Mouse (Mus musculus) limb, embryonic 13.5 days (tissue): ENCODE measurements around the gene Mchr1. TPM values are rescaled to one million over a fixed set of nuclear protein-coding genes. Genes with fewer than 3 reads are reported as not detected.
"Not testable (repeated sequence)": the region's sequence is repeated elsewhere in the genome, so short reads cannot be mapped to it uniquely, and the experiment has no call there.

Experiments
- ATAC-seq: fragments of 200-750 bp; cut with Nextera tagmentation; 2 replicates; pipeline ENCODE4 v1.8.0; 2017; ENCODE audit warnings: low read depth, moderate number of reproducible peaks, moderate TSS enrichment; ENCODE audit not compliant: low FRiP score
- H3K27ac ChIP-seq: fragments of 300-500 bp; sonication (generic); 2 replicates; pipeline ENCODE4 v1.5.1; 2015; ENCODE audit warnings: inconsistent platforms, mild to moderate bottlenecking, moderate library complexity
- H3K27me3 ChIP-seq: fragments of 300-500 bp; sonication (generic); 2 replicates; pipeline ENCODE4 v1.6.1; 2015; ENCODE audit warnings: mild to moderate bottlenecking, inconsistent platforms
- H3K36me3 ChIP-seq: fragments of 300-500 bp; sonication (generic); 2 replicates; pipeline ENCODE4 v1.6.1; 2015; ENCODE audit warnings: inconsistent platforms, mild to moderate bottlenecking, moderate library complexity
- H3K4me1 ChIP-seq: fragments of 300-500 bp; sonication (generic); 2 replicates; pipeline ENCODE4 v1.6.1; 2015; ENCODE audit warnings: inconsistent platforms
- H3K4me2 ChIP-seq: fragments of 300-500 bp; sonication (generic); replicated peaks from 2 replicates; pipeline ENCODE4 v1.6.1; 2015; ENCODE audit warnings: inconsistent platforms, mild to moderate bottlenecking, moderate library complexity
- H3K4me3 ChIP-seq: fragments of 300-500 bp; sonication (generic); 2 replicates; pipeline ENCODE4 v1.5.1; 2015; ENCODE audit warnings: moderate library complexity, mild to moderate bottlenecking, inconsistent platforms
- H3K9ac ChIP-seq: fragments of 300-500 bp; sonication (generic); 2 replicates; pipeline ENCODE4 v1.6.1; 2015; ENCODE audit warnings: mild to moderate bottlenecking, inconsistent platforms
- H3K9me3 ChIP-seq: fragments of 300-500 bp; sonication (generic); 2 replicates; pipeline ENCODE4 v1.6.1; 2016; ENCODE audit warnings: inconsistent platforms
- WGBS: fragments of 180-500 bp; shearing (Covaris S2); methylation state at CpG from one replicate; pipeline ENCODE4 v1.1.7; 2015; 5-methylcytosine and 5-hydroxymethylcytosine counted together
- polyA plus RNA-seq: library from polyadenylated mRNA; unstranded; fragments of >200 nt; fragmentation: Nextera tagmentation; extraction: Ambion mirVana; gene quantifications from 2 replicates; pipeline ENCODE4 v1.2.1, GENCODE M21; 2015

The Mchr1 gene
- polyA plus RNA-seq, 1 experiment from 2014 or later = 1.2 TPM

- no peaks in the 10 kb centered on the region for H3K36me3 ChIP-seq
- peaks cover 4% of the 10 kb centered on the region; the same call in 1 of the 2 replicates for H3K9me3 ChIP-seq
- peaks cover 3% of the 10 kb centered on the region; the same call in 1 of the 2 replicates for H3K4me1 ChIP-seq
- no peaks in the 10 kb centered on the region for H3K27me3 ChIP-seq
- WGBS = 22% methylated on average over 4 of the region's 4 CpGs
- no peak overlapping the region for H3K9ac ChIP-seq
- no peak overlapping the region for H3K4me3 ChIP-seq
- H3K27ac ChIP-seq = no peak overlapping the region
- ATAC-seq = no peak
- H3K4me2 ChIP-seq = no peak overlapping the region
These were observed 35.8 kb upstream of the Mchr1 start for GRCm38 (mm10) chr15:81199372-81199959.

GRCm38 (mm10) chr15:81202462-81202861, 32.8 kb upstream of the Mchr1 start:
- Histone ChIP-seq H3K9me3 (peaks cover 9% of the 10 kb centered on the region), H3K4me3 (no peak overlapping the region), H3K9ac (no peak overlapping the region), H3K4me2 (no peak overlapping the region), H3K27ac (no peak overlapping the region), H3K4me1 (no peaks in the 10 kb centered on the region), H3K36me3 (no peaks in the 10 kb centered on the region), H3K27me3 (no peaks in the 10 kb centered on the region)
- 94% methylated on average over 5 of the region's 5 CpGs for WGBS
- ATAC-seq = no peak

GRCm38 (mm10) chr15:81210496-81210895, 24.8 kb upstream of the Mchr1 start:
- Histone ChIP-seq H3K4me3 (no peak overlapping the region), H3K9me3 (no peaks in the 10 kb centered on the region; the same call in 1 of the 2 replicates), H3K4me2 (0 out of 2 replicates have a peak overlapping the region, but pooled peaks have one; percentile 7), H3K27ac (no peak overlapping the region; the same call in 1 of the 2 replicates), H3K9ac (no peak overlapping the region), H3K36me3 (no peaks in the 10 kb centered on the region), H3K4me1 (peaks cover 25% of the 10 kb centered on the region), H3K27me3 (no peaks in the 10 kb centered on the region)
- WGBS = 42% methylated on average over 5 of the region's 5 CpGs
- ATAC-seq = 0 out of 2 replicates have a peak, but pooled peaks have one; percentile 8

- H3K27ac ChIP-seq = no peak overlapping the region
- H3K27me3 ChIP-seq = no peaks in the 10 kb centered on the region
- peak overlapping the region; percentile 51 for H3K4me2 ChIP-seq
- peaks cover 25% of the 10 kb centered on the region for H3K4me1 ChIP-seq
- no peak overlapping the region for H3K9ac ChIP-seq
- no peaks in the 10 kb centered on the region; the same call in 1 of the 2 replicates for H3K9me3 ChIP-seq
- H3K36me3 ChIP-seq = no peaks in the 10 kb centered on the region
- WGBS = 25% methylated on average over 15 of the region's 15 CpGs
- 0 out of 2 replicates have a peak, but pooled peaks have one; percentile 13 for ATAC-seq
- no peak overlapping the region for H3K4me3 ChIP-seq
These were observed 22.3 kb upstream of the Mchr1 start for GRCm38 (mm10) chr15:81212976-81213375.

- Histone ChIP-seq H3K9me3 (no peaks in the 10 kb centered on the region), H3K4me3 (no peak overlapping the region), H3K36me3 (no peaks in the 10 kb centered on the region), H3K4me2 (no peak overlapping the region), H3K27me3 (no peaks in the 10 kb centered on the region), H3K27ac (no peak overlapping the region), H3K9ac (no peak overlapping the region), H3K4me1 (peaks cover 13% of the 10 kb centered on the region)
- ATAC-seq = no peak
- WGBS = 83% methylated on average over 19 of the region's 19 CpGs
These were observed 18.2 kb upstream of the Mchr1 start for GRCm38 (mm10) chr15:81216906-81217653.

- no peak overlapping the region for H3K9ac ChIP-seq
- H3K27me3 ChIP-seq = no peaks in the 10 kb centered on the region
- no peaks in the 10 kb centered on the region for H3K4me1 ChIP-seq
- H3K9me3 ChIP-seq = no peaks in the 10 kb centered on the region
- WGBS = 66% methylated on average over 6 of the region's 6 CpGs
- H3K27ac ChIP-seq = no peak overlapping the region
- no peak overlapping the region for H3K4me2 ChIP-seq
- no peak for ATAC-seq
- H3K36me3 ChIP-seq = no peaks in the 10 kb centered on the region
- no peak overlapping the region for H3K4me3 ChIP-seq
These were observed 16.2 kb upstream of the Mchr1 start for GRCm38 (mm10) chr15:81219054-81219453.

GRCm38 (mm10) chr15:81220051-81220450, 15.2 kb upstream of the Mchr1 start:
- not testable (repeated sequence) for H3K9me3 ChIP-seq, H3K36me3 ChIP-seq, H3K4me2 ChIP-seq, H3K9ac ChIP-seq, H3K27me3 ChIP-seq, H3K4me3 ChIP-seq, H3K4me1 ChIP-seq, H3K27ac ChIP-seq, ATAC-seq
- WGBS = 67% methylated on average over 8 of the region's 8 CpGs

GRCm38 (mm10) chr15:81221446-81221845, 13.9 kb upstream of the Mchr1 start:
- Histone ChIP-seq H3K4me2 (no peak overlapping the region), H3K4me1 (no peaks in the 10 kb centered on the region), H3K4me3 (no peak overlapping the region), H3K9me3 (no peaks in the 10 kb centered on the region), H3K27me3 (no peaks in the 10 kb centered on the region), H3K27ac (no peak overlapping the region), H3K9ac (no peak overlapping the region), H3K36me3 (no peaks in the 10 kb centered on the region)
- 63% methylated on average over 6 of the region's 6 CpGs for WGBS
- no peak for ATAC-seq

- H3K9ac ChIP-seq = no peak overlapping the region
- H3K9me3 ChIP-seq = no peaks in the 10 kb centered on the region
- H3K27ac ChIP-seq = no peak overlapping the region
- no peaks in the 10 kb centered on the region for H3K36me3 ChIP-seq
- no peak overlapping the region for H3K4me2 ChIP-seq
- H3K27me3 ChIP-seq = no peaks in the 10 kb centered on the region
- WGBS = 89% methylated on average over 10 of the region's 10 CpGs
- no peaks in the 10 kb centered on the region for H3K4me1 ChIP-seq
- no peak for ATAC-seq
- H3K4me3 ChIP-seq = no peak overlapping the region
These were observed 10.3 kb upstream of the Mchr1 start for GRCm38 (mm10) chr15:81225016-81225415.

GRCm38 (mm10) chr15:81225732-81226131, 9.6 kb upstream of the Mchr1 start:
- Histone ChIP-seq H3K27ac (peak overlapping the region; percentile 45; the same call in 1 of the 2 replicates), H3K36me3 (no peaks in the 10 kb centered on the region), H3K9me3 (no peaks in the 10 kb centered on the region), H3K4me1 (no peaks in the 10 kb centered on the region), H3K4me2 (no peak overlapping the region), H3K27me3 (no peaks in the 10 kb centered on the region), H3K9ac (no peak overlapping the region), H3K4me3 (no peak overlapping the region)
- ATAC-seq = no peak
- 60% methylated on average over 6 of the region's 6 CpGs for WGBS

GRCm38 (mm10) chr15:81226796-81227195, 8.5 kb upstream of the Mchr1 start:
- Histone ChIP-seq H3K36me3 (no peaks in the 10 kb centered on the region), H3K9me3 (no peaks in the 10 kb centered on the region), H3K4me3 (no peak overlapping the region), H3K9ac (no peak overlapping the region), H3K4me1 (no peaks in the 10 kb centered on the region), H3K4me2 (no peak overlapping the region), H3K27me3 (no peaks in the 10 kb centered on the region), H3K27ac (no peak overlapping the region)
- 75% methylated on average over 4 of the region's 4 CpGs for WGBS
- 0 out of 2 replicates have a peak, but pooled peaks have one; percentile 28 for ATAC-seq

- ATAC-seq = no peak
- Histone ChIP-seq H3K4me3 (no peak overlapping the region), H3K27ac (no peak overlapping the region), H3K36me3 (no peaks in the 10 kb centered on the region), H3K4me2 (no peak overlapping the region), H3K9me3 (no peaks in the 10 kb centered on the region), H3K27me3 (no peaks in the 10 kb centered on the region), H3K4me1 (no peaks in the 10 kb centered on the region), H3K9ac (no peak overlapping the region)
- 81% methylated on average over 3 of the region's 3 CpGs for WGBS
These were observed 8.0 kb upstream of the Mchr1 start for GRCm38 (mm10) chr15:81227275-81227674.
